Mouse (Mus musculus) testis, adult 2 months (tissue): ENCODE data around the gene Ccdc149. TPM values are rescaled to one million over a fixed set of nuclear protein-coding genes. Genes with fewer than 3 reads are reported as not detected.
A peak's percentile ranks its signal among the peaks of the same experiment; 100 is the strongest.

Experiments
- H3K27ac ChIP-seq: fragments of 200-500 bp; 2 replicates; pipeline ENCODE4 v1.5.1; 2012; ENCODE audit warnings: low read depth, low read length; ENCODE audit not compliant: control insufficient read depth, insufficient read depth
- H3K27me3 ChIP-seq: fragments of 200-500 bp; 2 replicates; pipeline ENCODE4 v1.6.1; 2012; ENCODE audit warnings: mild to moderate bottlenecking, low read length, moderate library complexity; ENCODE audit not compliant: control insufficient read depth, insufficient read depth
- H3K36me3 ChIP-seq: fragments of 200-500 bp; 2 replicates; pipeline ENCODE4 v1.6.1; 2012; ENCODE audit warnings: mild to moderate bottlenecking, low read length; ENCODE audit not compliant: control insufficient read depth, insufficient read depth
- H3K4me1 ChIP-seq: fragments of 200-500 bp; 2 replicates; pipeline ENCODE4 v1.6.1; 2012; ENCODE audit warnings: low read length; ENCODE audit not compliant: control insufficient read depth, insufficient read depth
- H3K4me3 ChIP-seq: fragments of 200-500 bp; 2 replicates; pipeline ENCODE4 v1.5.1; 2012; ENCODE audit warnings: low read depth, mild to moderate bottlenecking, low read length, moderate library complexity, mixed read lengths; ENCODE audit not compliant: control insufficient read depth
- CTCF ChIP-seq: fragments of 200-500 bp; IDR thresholded peaks from 2 replicates; pipeline ENCODE4 v1.5.1; 2012; ENCODE audit warnings: low read depth, mild to moderate bottlenecking, inconsistent platforms, low read length, moderate library complexity; ENCODE audit not compliant: control insufficient read depth, insufficient read depth, insufficient replicate concordance
- POLR2A ChIP-seq: fragments of 200-500 bp; IDR thresholded peaks from 2 replicates; pipeline ENCODE4 v1.6.1; 2012; ENCODE audit warnings: low read depth, mild to moderate bottlenecking, inconsistent platforms, low read length, moderate library complexity; ENCODE audit not compliant: control insufficient read depth
- polyA plus RNA-seq: library from polyadenylated mRNA; depleted of rRNA; stranded (reverse); fragments of >200 nt; gene quantifications from 2 replicates; pipeline ENCODE4 v1.2.3, GENCODE M21; 2012

Gene Ccdc149
- polyA plus RNA-seq, 1 experiment, result 0.52 TPM

DNA sequence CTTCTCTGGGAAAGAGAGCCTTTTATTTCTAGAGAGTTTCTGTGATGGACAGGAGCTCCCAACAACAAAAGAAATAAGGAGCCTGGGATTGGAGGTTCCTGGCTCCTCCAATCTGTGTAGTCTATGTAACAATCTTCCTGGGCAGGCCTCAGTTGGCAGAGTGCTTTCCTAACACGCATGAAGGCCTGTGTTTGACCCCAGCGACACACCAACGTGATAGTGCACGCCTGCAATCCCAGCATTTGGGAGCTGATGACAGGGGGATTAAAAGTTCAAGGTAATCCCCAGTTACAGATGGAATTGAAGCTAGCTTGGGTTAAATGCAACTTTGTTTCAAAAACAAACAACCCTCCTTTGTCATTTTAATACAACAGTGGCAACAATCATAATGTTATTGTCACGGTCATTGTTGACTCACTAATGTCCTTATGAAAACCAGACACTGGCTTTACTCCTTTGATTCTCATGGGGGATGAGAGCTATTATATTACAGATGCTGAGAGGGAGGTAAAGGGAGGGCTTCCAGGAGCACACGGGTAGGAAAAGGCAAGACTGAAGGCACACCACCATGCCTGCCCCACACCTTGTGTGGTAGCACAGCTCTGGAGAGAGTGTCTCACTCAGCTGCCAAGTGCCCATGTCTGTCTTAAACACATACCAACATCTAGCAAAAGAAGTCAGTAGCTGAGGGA lies 108.4 kb downstream of the Ccdc149 start:
- H3K36me3 ChIP-seq, result no peaks in the 10 kb centered on the region
- H3K27me3 ChIP-seq, result no peaks in the 10 kb centered on the region
- H3K4me1 ChIP-seq, result peaks cover 7% of the 10 kb centered on the region
- no peak overlapping the region for H3K4me3 ChIP-seq
- TF ChIP-seq POLR2A, result no peak
- TF ChIP-seq CTCF, result no peak
- peak overlapping the region; percentile 80 for H3K27ac ChIP-seq

DNA sequence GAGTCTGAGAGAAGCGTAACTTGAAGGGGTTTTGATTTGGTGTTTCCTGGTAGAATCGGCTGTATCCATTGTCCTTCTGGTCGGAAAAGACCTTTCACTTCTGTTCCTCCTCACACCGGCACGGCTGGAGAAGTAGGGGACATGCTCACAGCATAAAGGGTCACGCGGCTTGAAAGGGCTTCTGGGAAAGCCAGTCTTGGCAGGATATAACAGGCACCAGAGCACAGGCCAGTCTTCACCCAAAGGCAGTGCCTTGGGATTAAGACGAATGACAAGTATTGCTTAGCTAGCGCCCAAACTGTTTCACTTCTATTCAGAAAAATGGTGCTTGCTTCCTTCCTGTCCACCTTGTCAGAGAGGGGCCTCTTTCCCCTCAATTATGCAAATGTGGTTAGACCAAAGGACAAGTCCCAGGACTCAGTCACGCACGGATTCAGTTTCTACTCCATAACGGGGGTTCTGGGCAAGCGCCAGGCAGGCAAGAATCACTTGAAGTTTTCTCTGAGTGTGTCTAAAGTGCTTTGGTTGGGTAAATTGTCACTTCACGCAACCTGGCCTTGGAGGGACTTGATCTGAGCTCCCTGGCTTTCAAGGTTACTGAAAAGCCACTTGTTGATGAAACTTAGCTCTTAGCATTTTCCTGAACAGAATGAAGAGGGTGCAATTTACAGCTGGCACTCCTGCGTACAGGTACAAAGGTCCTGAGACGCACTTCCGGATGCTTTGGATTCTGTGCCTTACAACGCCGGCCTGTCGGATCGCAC lies 110.9 kb downstream of the Ccdc149 start:
- no peak for TF ChIP-seq POLR2A
- no peak for TF ChIP-seq CTCF
- peak overlapping the region; percentile 14 for H3K27ac ChIP-seq
- no peaks in the 10 kb centered on the region for H3K27me3 ChIP-seq
- no peaks in the 10 kb centered on the region for H3K36me3 ChIP-seq
- H3K4me1 ChIP-seq, result peaks cover 7% of the 10 kb centered on the region
- H3K4me3 ChIP-seq, result no peak overlapping the region

DNA sequence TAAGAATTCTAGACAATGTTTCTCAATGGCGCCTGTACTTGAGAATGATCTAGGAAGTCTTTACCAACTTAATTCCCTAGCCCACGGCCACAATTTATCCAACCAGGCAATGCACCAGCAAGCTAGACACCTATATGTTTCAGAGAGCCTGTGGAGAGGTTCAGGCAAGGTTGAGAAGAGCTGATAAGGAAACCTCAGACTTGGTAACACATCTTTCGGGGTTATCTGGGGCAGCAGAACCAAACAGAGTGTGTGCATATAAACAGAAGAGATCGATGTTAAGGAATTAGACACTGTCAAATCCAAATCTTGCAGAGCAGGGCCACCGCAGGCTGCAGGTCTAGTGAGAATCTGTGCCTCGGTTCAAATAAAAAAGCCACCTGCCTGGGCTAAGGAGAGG lies 113.2 kb downstream of the Ccdc149 start:
- Histone ChIP-seq H3K27me3 (no peaks in the 10 kb centered on the region), H3K27ac (no peak overlapping the region), H3K4me3 (no peak overlapping the region), H3K36me3 (no peaks in the 10 kb centered on the region), H3K4me1 (peaks cover 7% of the 10 kb centered on the region)
- no peak for TF ChIP-seq POLR2A
- TF ChIP-seq CTCF, result no peak

DNA sequence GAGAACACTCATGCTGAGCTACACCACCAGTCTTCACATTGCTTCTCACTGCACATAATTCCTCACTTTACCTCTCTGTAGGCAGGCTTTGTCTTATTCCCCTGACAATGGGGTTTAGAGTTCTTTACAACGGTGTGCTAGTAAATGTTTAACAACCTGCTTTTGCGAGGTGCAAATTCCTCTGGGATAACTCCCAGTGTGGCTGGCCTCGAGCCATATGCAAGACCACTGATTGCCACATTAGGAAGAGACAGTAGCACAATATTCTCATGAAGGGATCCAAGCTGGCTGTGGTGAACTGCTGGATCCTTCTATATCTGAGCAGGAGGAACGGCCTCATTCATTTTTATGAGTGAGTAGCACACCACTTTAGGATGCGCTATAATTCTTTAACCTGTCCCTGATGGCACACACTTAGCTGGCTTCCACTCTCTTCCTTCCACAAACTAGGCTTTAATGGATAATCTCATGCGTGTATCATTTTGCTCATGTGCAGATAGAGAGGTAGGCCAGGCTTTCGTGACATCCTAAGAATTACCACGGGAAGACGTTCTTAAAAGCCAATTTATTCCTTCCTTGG lies 114.1 kb downstream of the Ccdc149 start:
- TF ChIP-seq CTCF (no peak), POLR2A (no peak)
- H3K4me1 ChIP-seq, result peaks cover 7% of the 10 kb centered on the region

DNA sequence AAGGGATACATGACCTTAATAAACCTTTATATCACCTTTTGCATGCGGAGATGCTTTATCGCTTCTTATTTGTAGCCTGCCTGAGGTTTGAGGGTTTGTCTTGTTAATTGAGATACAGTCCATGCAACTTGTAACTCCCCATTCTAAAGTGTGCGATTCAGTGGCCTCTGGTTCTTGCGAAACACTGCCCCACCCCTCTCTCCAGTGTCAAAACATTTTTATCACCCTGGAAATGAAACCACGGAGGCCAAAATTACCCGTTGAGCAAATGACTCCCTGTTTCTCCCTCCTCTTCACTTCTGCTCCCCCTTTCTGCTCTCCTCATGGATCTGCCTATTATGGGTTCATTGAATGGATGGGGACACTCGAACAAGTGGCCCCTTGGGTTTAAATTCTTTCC lies 115.7 kb downstream of the Ccdc149 start:
- Histone ChIP-seq H3K27ac (no peak overlapping the region), H3K4me1 (peaks cover 3% of the 10 kb centered on the region), H3K27me3 (no peaks in the 10 kb centered on the region), H3K36me3 (no peaks in the 10 kb centered on the region), H3K4me3 (no peak overlapping the region)
- no peak for TF ChIP-seq CTCF
- TF ChIP-seq POLR2A, result no peak

More for the DNA sequence above, 114.1 kb downstream of the Ccdc149 start:
- H3K27me3 ChIP-seq, result no peaks in the 10 kb centered on the region
- H3K4me3 ChIP-seq, result no peak overlapping the region
- H3K36me3 ChIP-seq, result no peaks in the 10 kb centered on the region
- no peak overlapping the region for H3K27ac ChIP-seq

DNA sequence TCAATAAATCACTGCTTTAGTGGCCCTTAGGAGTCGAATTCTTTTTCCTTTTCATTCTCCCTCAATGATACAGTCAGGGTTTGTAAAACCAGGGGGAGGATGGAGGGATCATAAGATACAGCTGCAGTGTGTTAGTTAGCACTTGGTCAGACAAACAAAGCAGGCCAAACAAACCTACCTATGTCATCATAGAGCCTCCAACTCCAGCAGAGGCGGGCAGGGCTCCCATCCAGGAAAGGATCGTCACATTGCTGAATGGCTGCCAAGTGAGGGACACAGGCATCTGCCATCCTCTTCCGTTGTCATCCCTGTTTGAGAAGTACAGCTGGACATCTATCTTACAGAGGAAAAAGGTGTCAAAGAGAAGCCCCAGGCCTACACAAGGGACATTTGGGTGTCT lies 116.9 kb downstream of the Ccdc149 start:
- Histone ChIP-seq H3K4me3 (no peak overlapping the region), H3K27ac (no peak overlapping the region), H3K36me3 (no peaks in the 10 kb centered on the region), H3K27me3 (no peaks in the 10 kb centered on the region), H3K4me1 (no peaks in the 10 kb centered on the region)
- no peak for TF ChIP-seq CTCF

DNA sequence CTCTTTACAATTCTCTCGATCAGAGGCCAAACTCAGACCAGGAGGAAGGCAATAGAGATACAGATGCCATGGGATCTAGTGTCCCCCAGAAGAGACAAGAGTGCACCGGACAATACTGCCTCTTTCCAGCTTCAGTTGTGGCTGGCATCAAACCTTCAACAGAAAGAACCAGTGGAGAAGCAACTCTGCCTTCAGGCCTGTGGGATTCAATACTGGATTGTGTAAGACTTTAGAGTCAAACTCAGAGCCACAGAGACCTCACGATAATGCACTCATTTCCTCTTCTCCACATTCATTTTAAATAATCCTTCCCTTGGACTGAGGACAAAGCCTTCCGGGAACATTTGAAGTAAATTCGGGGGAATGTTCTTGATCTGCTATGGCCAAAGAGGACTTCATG lies 118.6 kb downstream of the Ccdc149 start:
- no peaks in the 10 kb centered on the region for H3K36me3 ChIP-seq
- H3K4me3 ChIP-seq, result no peak overlapping the region
- H3K4me1 ChIP-seq, result no peaks in the 10 kb centered on the region
- no peak overlapping the region for H3K27ac ChIP-seq
- no peaks in the 10 kb centered on the region for H3K27me3 ChIP-seq
- TF ChIP-seq POLR2A (no peak), CTCF (no peak)
